Mouse (Mus musculus): ENCODE measurements around the gene Dyrk2. TPM values are rescaled to one million over a fixed set of nuclear protein-coding genes. Genes with fewer than 3 reads are reported as not detected.

Dyrk2 gene
- polyA plus RNA-seq (2015; fragmentation: Nextera tagmentation; extraction: Ambion mirVana) = 12.3 and 13.3 TPM in 2 replicates

GRCm38 (mm10) chr10:118870201-118870980 is at the start of gene Dyrk2:
Gene Dyrk2 (minus strand): TSS chr10:118870209.
- Histone ChIP-seq H3K27me3 (ENCODE audit: control insufficient read depth, insufficient read depth, low read depth, low read length) (no peaks in the 10 kb centered on the region), H3K36me3 (ENCODE audit: control insufficient read depth, insufficient read depth, low read length) (no peaks in the 10 kb centered on the region), H3K4me3 (ENCODE audit: low read depth, low read length) (peak within 1 kb of the TSS; percentile 56), H3K27ac (ENCODE audit: low read length) (peak within 1 kb of the TSS; percentile 97), H3K9ac (ENCODE audit: low read depth, low read length) (peak within 1 kb of the TSS; percentile 99), H3K4me2 (ENCODE audit: low read length) (peak within 1 kb of the TSS; percentile 83), H3K9me3 (replicated peaks; ENCODE audit: control insufficient read depth, low read length, poor library complexity, severe bottlenecking) (no peaks in the 10 kb centered on the region), H3K4me1 (ENCODE audit: control insufficient read depth, insufficient read depth, low read length) (peaks cover 25% of the 10 kb centered on the region)
- ATAC-seq = 0 out of 2 replicates have a peak, but pooled peaks have one; percentile 4
- WGBS = 2% methylated on average over 16 of the region's 16 CpGs

- ATAC-seq = no peak
- Histone ChIP-seq H3K4me3 (ENCODE audit: low read depth, low read length) (no peak overlapping the region), H3K27ac (ENCODE audit: low read length) (no peak overlapping the region), H3K27me3 (ENCODE audit: control insufficient read depth, insufficient read depth, low read depth, low read length) (no peaks in the 10 kb centered on the region), H3K9me3 (replicated peaks; ENCODE audit: control insufficient read depth, low read length, poor library complexity, severe bottlenecking) (no peaks in the 10 kb centered on the region), H3K4me1 (ENCODE audit: control insufficient read depth, insufficient read depth, low read length) (no peaks in the 10 kb centered on the region), H3K9ac (ENCODE audit: low read depth, low read length) (no peak overlapping the region), H3K4me2 (ENCODE audit: low read length) (no peak overlapping the region), H3K36me3 (ENCODE audit: control insufficient read depth, insufficient read depth, low read length) (no peaks in the 10 kb centered on the region)
- WGBS = 71% methylated on average over 10 of the region's 10 CpGs
Measured at GRCm38 (mm10) chr10:118902625-118903024, 32.6 kb upstream of the Dyrk2 start.

GRCm38 (mm10) chr10:118893645-118894044 is 23.6 kb upstream of the Dyrk2 start:
- H3K9me3 ChIP-seq (replicated peaks; ENCODE audit: control insufficient read depth, low read length, poor library complexity, severe bottlenecking) = no peaks in the 10 kb centered on the region
- no peak for ATAC-seq
- no peak overlapping the region for H3K4me2 ChIP-seq (ENCODE audit: low read length)
- no peaks in the 10 kb centered on the region for H3K27me3 ChIP-seq (ENCODE audit: control insufficient read depth, insufficient read depth, low read depth, low read length)
- no peak overlapping the region for H3K9ac ChIP-seq (ENCODE audit: low read depth, low read length)
- WGBS = 92% methylated on average over 3 of the region's 3 CpGs
- no peaks in the 10 kb centered on the region for H3K36me3 ChIP-seq (ENCODE audit: control insufficient read depth, insufficient read depth, low read length)
- no peak overlapping the region for H3K4me3 ChIP-seq (ENCODE audit: low read depth, low read length)
- no peaks in the 10 kb centered on the region for H3K4me1 ChIP-seq (ENCODE audit: control insufficient read depth, insufficient read depth, low read length)
- no peak overlapping the region for H3K27ac ChIP-seq (ENCODE audit: low read length)

GRCm38 (mm10) chr10:118884126-118884525 is 14.1 kb upstream of the Dyrk2 start:
- Histone ChIP-seq H3K9me3 (replicated peaks; ENCODE audit: control insufficient read depth, low read length, poor library complexity, severe bottlenecking) (no peaks in the 10 kb centered on the region), H3K36me3 (ENCODE audit: control insufficient read depth, insufficient read depth, low read length) (no peaks in the 10 kb centered on the region), H3K9ac (ENCODE audit: low read depth, low read length) (no peak overlapping the region), H3K27me3 (ENCODE audit: control insufficient read depth, insufficient read depth, low read depth, low read length) (no peaks in the 10 kb centered on the region), H3K27ac (ENCODE audit: low read length) (no peak overlapping the region), H3K4me1 (ENCODE audit: control insufficient read depth, insufficient read depth, low read length) (no peaks in the 10 kb centered on the region), H3K4me2 (ENCODE audit: low read length) (no peak overlapping the region), H3K4me3 (ENCODE audit: low read depth, low read length) (no peak overlapping the region)
- WGBS = 88% methylated on average over 2 of the region's 2 CpGs
- no peak for ATAC-seq

- no peak for ATAC-seq
- Histone ChIP-seq H3K36me3 (ENCODE audit: control insufficient read depth, insufficient read depth, low read length) (no peaks in the 10 kb centered on the region), H3K9ac (ENCODE audit: low read depth, low read length) (no peak overlapping the region), H3K27me3 (ENCODE audit: control insufficient read depth, insufficient read depth, low read depth, low read length) (no peaks in the 10 kb centered on the region), H3K4me3 (ENCODE audit: low read depth, low read length) (no peak overlapping the region), H3K9me3 (replicated peaks; ENCODE audit: control insufficient read depth, low read length, poor library complexity, severe bottlenecking) (no peaks in the 10 kb centered on the region), H3K4me1 (ENCODE audit: control insufficient read depth, insufficient read depth, low read length) (no peaks in the 10 kb centered on the region), H3K27ac (ENCODE audit: low read length) (no peak overlapping the region), H3K4me2 (ENCODE audit: low read length) (no peak overlapping the region)
- 94% methylated on average over 11 of the region's 11 CpGs for WGBS
Measured at GRCm38 (mm10) chr10:118883317-118883716, 13.3 kb upstream of the Dyrk2 start.

GRCm38 (mm10) chr10:118882258-118882885 is 12.4 kb upstream of the Dyrk2 start:
- no peaks in the 10 kb centered on the region for H3K4me1 ChIP-seq (ENCODE audit: control insufficient read depth, insufficient read depth, low read length)
- no peaks in the 10 kb centered on the region for H3K9me3 ChIP-seq (replicated peaks; ENCODE audit: control insufficient read depth, low read length, poor library complexity, severe bottlenecking)
- no peaks in the 10 kb centered on the region for H3K36me3 ChIP-seq (ENCODE audit: control insufficient read depth, insufficient read depth, low read length)
- WGBS = 94% methylated on average over 12 of the region's 12 CpGs
- H3K27ac ChIP-seq (ENCODE audit: low read length) = no peak overlapping the region
- H3K4me3 ChIP-seq (ENCODE audit: low read depth, low read length) = no peak overlapping the region
- no peak overlapping the region for H3K9ac ChIP-seq (ENCODE audit: low read depth, low read length)
- no peak overlapping the region for H3K4me2 ChIP-seq (ENCODE audit: low read length)
- H3K27me3 ChIP-seq (ENCODE audit: control insufficient read depth, insufficient read depth, low read depth, low read length) = no peaks in the 10 kb centered on the region
- no peak for ATAC-seq

- Histone ChIP-seq H3K27me3 (ENCODE audit: control insufficient read depth, insufficient read depth, low read depth, low read length) (no peaks in the 10 kb centered on the region), H3K27ac (ENCODE audit: low read length) (no peak overlapping the region), H3K9ac (ENCODE audit: low read depth, low read length) (no peak overlapping the region), H3K36me3 (ENCODE audit: control insufficient read depth, insufficient read depth, low read length) (no peaks in the 10 kb centered on the region), H3K4me3 (ENCODE audit: low read depth, low read length) (no peak overlapping the region), H3K9me3 (replicated peaks; ENCODE audit: control insufficient read depth, low read length, poor library complexity, severe bottlenecking) (no peaks in the 10 kb centered on the region), H3K4me1 (ENCODE audit: control insufficient read depth, insufficient read depth, low read length) (no peaks in the 10 kb centered on the region), H3K4me2 (ENCODE audit: low read length) (no peak overlapping the region)
- 72% methylated on average over 2 of the region's 2 CpGs for WGBS
- ATAC-seq = no peak
Measured at GRCm38 (mm10) chr10:118880776-118881175, 10.8 kb upstream of the Dyrk2 start.

GRCm38 (mm10) chr10:118872196-118872595 is 2.2 kb upstream of the Dyrk2 start:
- Histone ChIP-seq H3K4me3 (ENCODE audit: low read depth, low read length) (no peak overlapping the region), H3K9ac (ENCODE audit: low read depth, low read length) (no peak overlapping the region), H3K27me3 (ENCODE audit: control insufficient read depth, insufficient read depth, low read depth, low read length) (no peaks in the 10 kb centered on the region), H3K27ac (ENCODE audit: low read length) (no peak overlapping the region), H3K4me2 (ENCODE audit: low read length) (no peak overlapping the region), H3K36me3 (ENCODE audit: control insufficient read depth, insufficient read depth, low read length) (no peaks in the 10 kb centered on the region), H3K9me3 (replicated peaks; ENCODE audit: control insufficient read depth, low read length, poor library complexity, severe bottlenecking) (no peaks in the 10 kb centered on the region), H3K4me1 (ENCODE audit: control insufficient read depth, insufficient read depth, low read length) (peaks cover 9% of the 10 kb centered on the region)
- ATAC-seq = no peak
- WGBS = 100% methylated on average over 2 of the region's 2 CpGs

- H3K9ac ChIP-seq (ENCODE audit: low read depth, low read length) = peak overlapping the region; percentile 77
- 0% methylated on average over 16 of the region's 16 CpGs for WGBS
- no peaks in the 10 kb centered on the region for H3K9me3 ChIP-seq (replicated peaks; ENCODE audit: control insufficient read depth, low read length, poor library complexity, severe bottlenecking)
- peak; percentile 69 for ATAC-seq
- H3K36me3 ChIP-seq (ENCODE audit: control insufficient read depth, insufficient read depth, low read length) = no peaks in the 10 kb centered on the region
- H3K4me2 ChIP-seq (ENCODE audit: low read length) = peak overlapping the region; percentile 83
- peak overlapping the region; percentile 56 for H3K4me3 ChIP-seq (ENCODE audit: low read depth, low read length)
- no peaks in the 10 kb centered on the region for H3K27me3 ChIP-seq (ENCODE audit: control insufficient read depth, insufficient read depth, low read depth, low read length)
- peak overlapping the region; percentile 97 for H3K27ac ChIP-seq (ENCODE audit: low read length)
- peaks cover 32% of the 10 kb centered on the region for H3K4me1 ChIP-seq (ENCODE audit: control insufficient read depth, insufficient read depth, low read length)
Measured at GRCm38 (mm10) chr10:118869591-118870001, 413 bp downstream of the Dyrk2 start.
